Mouse (Mus musculus) lung, adult 2 months (tissue): ENCODE data around the gene D17Wsu92e.

Source experiments
- CTCF ChIP-seq: fragments of 200-500 bp; IDR thresholded peaks from 2 replicates; pipeline ENCODE4 v1.5.1; 2011; ENCODE audit warnings: mild to moderate bottlenecking, low read length, control low read depth; ENCODE audit not compliant: insufficient read depth
- POLR2A ChIP-seq: fragments of 200-500 bp; IDR thresholded peaks from 2 replicates; pipeline ENCODE4 v1.6.1; 2011; ENCODE audit warnings: low read depth, mild to moderate bottlenecking, control low read depth, low read length, borderline replicate concordance; ENCODE audit errors: extremely low read depth

DNA sequence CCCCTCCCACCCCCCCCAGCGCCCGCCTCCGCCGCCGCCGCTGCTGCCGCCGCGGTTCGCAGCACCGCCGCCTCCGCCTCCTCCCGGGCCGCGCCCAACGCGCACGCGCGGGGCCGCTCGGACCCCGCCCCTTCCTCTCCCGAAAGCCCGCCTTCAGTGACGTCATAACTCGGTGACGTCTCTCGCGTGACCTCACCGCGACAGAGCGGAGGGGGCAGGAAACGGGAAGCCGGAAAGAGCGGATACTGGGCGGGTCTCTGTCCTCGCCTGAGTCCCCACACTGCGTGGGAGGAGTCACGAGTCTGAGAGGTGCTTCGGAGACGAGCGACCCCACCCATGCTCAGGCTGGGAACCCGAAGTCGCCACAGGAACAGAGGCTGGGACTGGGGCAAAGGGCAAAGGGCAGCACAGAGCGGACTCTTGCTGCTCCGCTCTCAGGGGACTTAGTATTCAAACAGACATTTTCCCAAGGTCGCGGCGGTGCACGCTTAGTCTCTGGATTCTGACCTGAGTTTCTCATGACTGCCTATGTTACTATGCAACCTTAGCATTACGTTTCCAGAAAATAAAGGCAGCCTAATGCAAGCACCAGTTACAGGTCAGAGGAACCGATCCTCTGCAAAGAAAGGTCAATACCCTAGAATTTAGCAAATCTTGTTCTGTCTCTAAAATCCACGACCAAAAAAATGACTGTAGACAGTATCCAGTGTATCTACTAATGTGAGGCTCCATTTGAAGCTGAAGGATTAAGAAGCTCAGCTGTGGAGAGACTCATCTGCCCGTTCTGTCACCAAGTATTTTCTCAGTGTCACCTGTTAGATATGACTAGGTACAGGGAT lies at the start of gene D17Wsu92e:
- TF ChIP-seq CTCF (no peak), POLR2A (peak; percentile 96; the same call in 1 of the 2 replicates)
